Mouse (Mus musculus) cerebellum, adult 18-20 months (tissue): Measurements from ENCODE around the gene Fam216a.
"Not testable (repeated sequence)": the region's sequence is repeated elsewhere in the genome, so short reads cannot be mapped to it uniquely, and the experiment has no call there.

Source experiments
- DNase-seq, 2 experiments: peaks; one replicate each; pipeline ENCODE4 v3.0.0; 2021

Fam216a gene

DNA sequence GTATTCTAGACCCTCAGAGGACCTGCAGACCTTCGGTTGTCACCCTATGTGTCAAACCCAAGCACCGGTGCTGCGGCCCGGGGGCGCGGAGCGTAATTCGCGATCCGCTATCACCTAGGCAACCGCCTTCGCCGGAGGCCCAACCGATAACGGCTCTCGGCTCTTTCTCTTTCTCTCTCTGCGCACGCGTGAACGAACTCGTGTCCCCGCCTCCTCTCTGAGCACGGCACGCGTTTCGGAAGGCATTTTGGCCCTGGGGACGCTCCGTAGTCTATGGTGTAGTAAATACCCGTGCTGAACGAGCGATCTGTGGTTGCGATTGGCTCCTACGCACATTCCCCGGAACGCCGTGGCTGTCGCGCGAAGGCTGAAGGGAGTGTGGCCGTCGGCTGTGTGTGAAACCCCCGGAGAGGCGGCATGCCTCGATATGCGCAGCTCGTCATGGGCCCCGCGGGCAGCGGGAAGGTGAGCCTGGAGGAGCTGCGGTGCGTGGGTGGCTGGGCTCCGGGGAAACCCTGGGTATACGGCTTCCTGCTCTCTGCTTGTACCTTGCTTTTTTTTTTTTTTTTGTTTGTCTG lies at the start of gene Fam216a:
Gene Fam216a, minus strand, starts transcription at position 173 of the 578 bp plus-strand sequence.
- DNase-seq: peak; percentile 99 to 100

DNA sequence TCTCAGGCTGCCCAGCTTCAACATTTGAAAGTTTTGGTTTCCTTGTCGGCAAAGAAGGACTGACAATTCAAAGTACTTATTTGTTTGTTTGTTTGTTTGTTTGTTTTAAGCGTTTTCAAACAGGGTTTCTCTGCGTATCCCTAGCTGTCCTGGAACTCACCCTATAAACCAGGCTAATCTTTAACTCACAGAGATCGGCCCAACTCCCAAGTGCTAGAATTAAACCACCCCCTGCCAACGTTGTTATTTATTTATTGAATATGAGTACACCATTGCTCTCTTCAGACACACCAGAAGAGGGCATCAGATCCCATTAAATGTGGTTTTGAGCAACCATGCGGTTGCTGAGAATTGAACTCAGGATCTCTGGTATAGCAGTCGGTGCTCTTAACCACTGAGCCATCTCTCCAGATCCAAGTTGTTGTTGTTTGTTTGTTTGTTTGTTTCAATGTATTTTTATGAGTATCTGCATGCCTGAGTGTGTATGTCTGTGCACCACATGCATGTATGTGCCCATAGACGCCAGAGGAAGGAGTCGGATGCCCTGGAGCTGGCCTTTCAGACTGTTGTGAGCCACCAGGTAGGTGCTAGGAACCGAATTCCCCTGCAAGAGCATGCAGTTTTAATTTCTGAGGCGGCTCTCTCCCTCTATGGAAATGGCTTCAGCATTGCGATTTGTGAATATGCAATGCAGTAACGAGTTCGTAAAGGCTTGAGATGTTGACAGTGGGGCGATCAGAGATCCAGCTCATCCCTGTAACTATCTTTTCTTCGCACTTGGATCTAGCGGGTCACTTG lies 49.3 kb upstream of the Fam216a start, which contains the start of gene Anapc7:
Gene Anapc7, plus strand, starts transcription at position 423 of the 798 bp plus-strand sequence.
- DNase-seq: no peak

DNA sequence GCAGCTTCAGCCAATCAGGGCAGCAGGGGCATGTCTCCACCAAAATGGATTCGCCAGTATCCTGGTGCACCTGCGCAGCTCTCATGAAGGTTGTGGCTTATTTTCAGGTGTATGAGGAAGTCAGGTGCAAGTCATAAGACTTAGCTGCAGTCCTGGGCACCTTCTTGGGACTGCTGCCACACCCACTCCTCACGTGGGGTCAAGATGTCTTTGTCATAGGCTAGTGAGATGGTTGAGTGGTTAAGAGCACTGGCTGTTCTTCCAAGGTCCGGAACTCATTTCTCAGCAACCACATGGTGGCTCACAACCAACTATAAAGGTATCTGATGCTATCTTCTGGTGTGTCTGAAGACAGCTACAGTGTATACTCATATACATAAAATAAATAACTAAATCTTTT lies 48.5 kb upstream of the Fam216a start:
- DNase-seq: not testable (repeated sequence)

DNA sequence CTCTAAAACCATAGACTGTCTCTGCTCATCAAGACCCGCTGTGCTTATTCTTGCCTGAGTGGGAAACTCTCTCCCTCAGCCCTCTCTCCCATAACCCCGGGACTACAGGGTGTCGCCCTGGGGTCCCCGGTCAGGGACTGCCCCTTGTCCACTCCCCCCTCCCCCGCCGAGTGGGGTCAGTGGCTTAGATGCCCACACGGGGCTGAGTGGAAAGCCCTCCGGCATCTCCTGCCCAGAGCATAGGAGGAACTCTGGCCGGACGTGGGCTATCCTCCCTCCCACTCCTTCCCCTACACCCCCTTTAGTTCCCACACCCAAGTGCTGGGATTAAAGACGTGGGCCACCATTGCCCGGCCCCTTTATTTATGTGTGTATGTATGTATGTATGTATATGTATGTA lies 43.3 kb upstream of the Fam216a start:
- DNase-seq: no peak

DNA sequence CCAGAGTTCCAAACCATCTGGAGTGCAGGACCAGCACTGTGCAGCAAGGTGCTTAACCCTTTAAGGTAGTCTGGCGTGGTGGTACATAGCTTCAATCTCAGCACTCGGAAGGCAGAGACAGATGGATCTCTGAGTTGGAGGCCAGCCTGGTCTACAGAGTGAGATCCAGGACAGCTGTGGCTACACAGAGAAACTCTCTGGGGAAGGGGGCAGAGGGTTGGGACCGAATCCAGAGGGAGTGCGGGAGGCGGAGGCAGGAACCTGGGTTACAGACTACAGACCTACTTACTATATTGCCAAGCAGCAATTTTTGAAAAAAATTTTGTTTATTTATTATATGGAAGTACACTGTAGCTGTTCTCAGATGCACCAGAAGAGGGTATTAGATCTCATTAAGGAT lies 42.2 kb upstream of the Fam216a start:
- DNase-seq: no peak

DNA sequence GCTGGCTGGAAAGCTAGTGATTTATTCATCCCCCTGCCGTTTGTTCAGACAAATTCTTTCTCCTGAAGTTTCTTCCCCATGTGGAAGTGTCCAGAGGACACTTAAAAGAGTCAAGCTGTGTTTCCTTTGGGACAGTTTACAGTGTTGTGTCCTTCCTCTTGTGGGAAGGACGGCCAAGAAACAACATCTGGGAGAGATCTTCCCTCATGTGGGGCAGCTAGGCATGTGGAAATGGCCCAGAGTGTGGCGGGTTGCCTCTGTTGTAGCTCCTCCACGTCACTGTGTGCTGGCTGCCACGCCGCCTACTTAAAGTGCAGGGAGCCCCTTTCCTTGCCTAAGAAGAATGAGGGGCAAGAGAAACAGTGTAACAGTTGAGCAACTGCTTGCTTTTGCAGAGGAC lies 40.7 kb upstream of the Fam216a start:
- DNase-seq: no peak

DNA sequence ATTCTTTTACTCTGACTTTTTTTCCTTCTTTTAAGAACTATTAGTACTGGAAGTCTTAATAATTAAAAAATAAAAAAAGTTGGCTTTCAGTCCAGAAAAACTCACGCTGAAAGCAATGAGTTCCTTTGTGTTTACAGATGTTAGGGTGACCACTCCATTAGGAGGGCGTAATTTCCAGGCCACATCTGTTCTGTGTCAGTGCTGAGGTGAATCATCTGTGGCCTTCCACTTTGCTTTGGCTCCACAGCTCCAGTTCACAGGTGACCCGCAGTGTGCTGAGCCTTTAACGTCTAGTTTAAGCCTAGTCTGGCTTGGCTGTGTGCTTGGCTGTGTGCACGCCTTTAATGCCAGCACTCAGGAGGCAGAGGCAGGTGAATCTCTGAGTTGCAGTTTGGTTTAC lies 39.7 kb upstream of the Fam216a start:
- no peak for DNase-seq

DNA sequence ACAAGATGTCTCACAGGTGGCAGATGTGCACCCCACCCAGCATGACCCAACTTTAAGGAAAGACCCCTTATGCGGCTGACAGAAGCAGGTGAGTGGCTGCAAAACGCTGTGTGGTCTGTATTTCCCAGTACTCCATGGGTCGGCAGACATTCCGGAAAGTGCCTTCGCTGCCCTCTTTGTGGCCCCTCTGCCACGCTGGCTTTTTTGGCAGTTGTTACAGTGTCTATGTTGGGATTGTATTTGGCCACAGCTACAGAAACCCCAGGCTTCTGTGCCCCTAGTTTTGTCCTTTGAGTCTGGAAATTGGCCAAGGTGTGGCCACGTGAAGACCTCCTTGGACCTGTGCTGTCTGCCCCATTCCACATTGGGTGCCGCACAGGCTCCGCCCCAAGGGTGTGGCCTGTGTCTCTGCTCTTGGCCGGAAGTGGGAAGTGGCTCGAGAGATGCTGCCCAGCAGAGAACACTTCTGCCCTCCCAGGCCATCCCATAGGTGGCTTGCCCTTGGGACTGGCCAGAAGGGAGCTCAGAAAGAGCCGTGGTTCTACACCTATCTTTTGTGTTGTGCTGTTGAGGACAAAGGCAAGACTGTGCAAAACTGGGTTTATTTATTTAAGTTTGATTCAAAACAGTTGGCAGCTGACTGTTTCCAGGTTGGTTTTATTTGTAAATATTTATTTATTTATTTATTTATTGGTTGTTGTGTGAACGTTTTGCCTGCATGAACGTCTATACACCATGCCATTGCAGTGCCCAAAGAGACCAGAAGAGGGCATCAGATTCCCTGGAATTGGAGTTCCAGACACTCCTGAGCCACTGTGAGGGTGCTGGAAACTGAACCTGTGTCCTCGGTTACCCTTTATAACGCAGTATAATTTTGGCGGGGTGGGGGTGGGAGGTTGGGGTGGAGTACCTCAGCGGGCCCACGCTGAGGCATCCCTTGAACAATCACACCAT lies 37.8 kb upstream of the Fam216a start:
- DNase-seq: no peak

DNA sequence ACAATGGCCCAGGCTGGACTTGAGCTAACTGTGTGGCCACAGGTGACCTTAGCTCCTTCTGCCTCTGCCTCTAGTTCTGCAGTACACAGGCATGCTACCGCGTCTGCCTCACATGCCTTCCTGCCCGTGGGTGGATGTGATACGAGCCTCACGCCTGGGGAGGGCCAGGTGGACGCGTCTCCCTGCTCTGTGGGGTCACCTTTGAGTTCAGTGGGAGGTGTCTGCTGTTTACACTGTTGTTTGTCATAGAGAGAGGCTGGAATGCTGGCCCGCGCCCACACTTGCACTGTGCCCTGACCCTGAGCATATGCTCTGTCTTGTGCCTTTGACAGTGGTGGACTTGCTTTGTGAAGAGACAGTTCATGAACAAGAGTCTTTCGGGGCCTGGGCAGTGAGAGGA lies 33.4 kb upstream of the Fam216a start:
- no peak for DNase-seq

DNA sequence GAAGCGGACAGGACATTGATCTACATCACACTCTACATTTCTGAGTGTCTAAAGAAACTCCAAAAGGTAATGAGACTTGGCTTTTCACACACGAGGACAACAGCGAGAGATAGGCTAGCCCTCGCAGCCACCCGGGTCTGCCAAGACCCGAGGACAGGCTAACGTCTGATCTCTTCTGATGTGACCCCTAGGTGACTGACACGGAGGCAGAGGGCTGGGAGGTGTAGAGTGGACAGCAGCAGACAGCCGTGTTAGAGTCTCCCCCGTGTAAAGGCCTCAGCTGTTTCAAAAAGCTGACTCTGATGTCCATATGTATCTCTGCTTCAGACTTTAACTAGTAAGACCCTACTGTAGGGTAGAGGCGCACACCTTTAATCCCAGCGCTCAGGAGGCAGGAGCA lies 31.2 kb upstream of the Fam216a start:
- DNase-seq: no peak

DNA sequence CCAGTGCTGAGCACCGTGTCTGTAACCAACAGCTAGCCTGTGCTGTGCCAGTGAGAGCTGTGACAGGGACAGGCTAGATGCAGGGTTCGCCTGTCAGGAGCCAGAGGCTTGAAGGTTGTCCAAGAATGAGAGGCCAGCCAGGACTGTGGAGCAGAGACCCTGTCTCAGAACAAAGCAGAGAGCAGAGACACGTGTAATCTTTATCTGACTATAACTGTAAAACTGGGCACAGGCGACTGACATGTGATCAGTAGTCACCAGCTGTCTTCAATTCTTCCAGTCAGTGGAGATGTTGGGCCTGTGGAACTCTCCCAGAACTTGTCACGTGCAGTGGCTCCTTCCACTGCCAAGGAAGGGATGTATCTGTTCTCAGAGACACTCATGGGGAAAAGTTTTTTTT lies 30.6 kb upstream of the Fam216a start:
- DNase-seq: peak in 1 of 2 experiments; percentile 36

DNA sequence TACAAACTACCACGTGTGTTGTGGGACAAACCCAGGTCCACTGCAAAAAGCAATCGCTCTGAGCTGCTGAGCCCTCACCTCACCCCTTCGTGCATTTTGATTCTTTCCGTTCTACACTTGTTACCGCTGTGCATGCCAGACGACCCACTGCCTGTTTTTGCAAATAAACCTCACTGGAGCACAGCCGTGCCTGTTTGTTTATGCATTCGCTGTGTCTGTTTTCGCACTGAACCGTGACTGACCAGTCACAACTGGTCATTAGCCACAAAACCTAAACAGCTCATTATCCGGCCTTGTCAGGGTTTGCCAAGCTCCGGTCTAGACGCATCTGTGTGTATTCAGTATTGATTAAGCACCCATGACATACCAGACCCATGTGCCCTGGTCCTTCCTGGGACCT lies 30.0 kb upstream of the Fam216a start:
- no peak for DNase-seq

DNA sequence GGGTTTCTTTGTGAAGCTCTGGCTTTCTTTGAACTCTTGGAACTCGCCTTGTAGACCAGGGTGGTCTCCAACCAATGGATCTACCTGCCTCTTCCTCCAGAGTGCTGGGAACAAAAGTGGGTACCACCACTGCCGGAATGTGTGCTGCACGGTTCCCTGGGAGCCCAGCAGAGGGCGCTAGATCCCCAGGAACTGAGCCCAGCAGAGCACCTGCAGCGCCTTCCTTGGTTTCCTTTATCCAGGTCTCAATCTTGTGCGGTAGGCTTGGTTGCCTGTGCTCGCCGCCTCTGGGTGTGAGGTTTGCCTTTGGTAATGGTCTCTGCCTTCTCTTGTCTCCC lies 29.1 kb upstream of the Fam216a start:
- DNase-seq: peak; percentile 80 to 85

DNA sequence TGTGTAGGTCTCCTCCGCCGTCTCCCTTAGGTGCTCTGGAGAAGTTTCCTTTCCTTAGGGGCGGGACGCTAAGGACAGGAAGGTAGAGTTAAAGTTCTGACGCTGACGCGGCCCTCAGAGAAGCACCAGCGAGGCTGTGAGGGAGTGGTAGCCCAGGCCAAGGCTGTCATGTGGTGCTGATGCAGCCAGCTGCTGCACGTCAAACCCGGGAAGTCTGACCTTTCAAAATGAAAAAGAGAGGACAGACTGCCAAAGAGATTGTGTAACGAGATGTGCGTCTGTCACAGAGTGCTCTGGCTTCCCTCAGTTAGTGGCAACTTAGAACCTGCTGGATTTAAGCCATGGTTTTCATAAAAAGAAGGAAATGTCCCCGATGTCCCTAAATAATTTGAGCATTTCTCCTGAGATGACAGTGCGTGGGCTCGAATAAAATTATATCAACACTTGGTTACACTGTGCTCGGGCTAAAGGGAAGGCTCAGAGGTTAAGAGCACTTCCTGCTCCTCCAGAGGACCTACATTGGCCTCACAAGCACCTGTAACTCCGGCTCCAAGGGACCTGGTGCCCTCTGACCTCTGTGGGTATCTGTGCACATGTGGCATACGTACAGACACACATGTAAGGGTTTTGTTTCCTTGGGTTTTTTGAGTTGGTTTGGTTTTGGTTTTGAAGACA lies 28.6 kb upstream of the Fam216a start:
- DNase-seq: no peak

DNA sequence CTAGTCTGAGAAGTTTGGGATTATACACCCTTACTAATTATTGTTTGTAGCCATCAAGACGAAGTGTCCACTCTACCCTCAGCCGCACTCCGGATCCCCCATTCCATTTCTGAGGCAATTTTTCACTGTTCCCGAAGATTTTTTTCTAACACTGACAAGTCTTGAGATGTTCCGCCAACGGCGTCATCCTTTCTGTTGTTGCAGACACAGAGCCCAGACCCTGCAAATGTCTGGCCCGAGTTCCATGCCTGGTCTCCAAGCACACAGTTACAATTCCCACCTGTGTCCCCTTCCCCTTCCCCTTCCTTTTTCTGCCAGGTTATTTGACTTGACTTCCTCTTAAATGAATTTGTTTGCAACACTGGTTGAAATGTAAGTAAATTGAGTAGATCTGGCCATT lies 27.7 kb upstream of the Fam216a start:
- no peak for DNase-seq

DNA sequence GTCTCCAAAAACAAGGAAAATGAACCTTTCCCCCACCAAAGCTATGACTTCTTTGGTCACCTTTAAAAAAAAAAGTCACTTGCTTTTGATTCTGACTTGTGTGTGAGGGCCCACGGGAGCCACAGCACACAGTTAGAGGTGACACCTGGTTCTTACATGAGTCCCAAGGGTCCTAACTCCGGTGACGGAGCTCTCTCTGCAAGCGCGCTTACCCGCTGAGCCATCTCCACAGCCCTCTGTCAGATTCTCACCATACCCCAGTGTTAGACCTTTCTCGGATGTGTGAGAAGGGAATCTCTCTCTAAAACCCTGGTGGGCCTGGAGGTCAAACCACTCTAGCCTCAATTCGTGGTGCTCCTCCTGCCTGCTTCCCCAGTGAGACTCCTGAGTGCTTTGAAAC lies 25.3 kb upstream of the Fam216a start:
- DNase-seq: no peak

DNA sequence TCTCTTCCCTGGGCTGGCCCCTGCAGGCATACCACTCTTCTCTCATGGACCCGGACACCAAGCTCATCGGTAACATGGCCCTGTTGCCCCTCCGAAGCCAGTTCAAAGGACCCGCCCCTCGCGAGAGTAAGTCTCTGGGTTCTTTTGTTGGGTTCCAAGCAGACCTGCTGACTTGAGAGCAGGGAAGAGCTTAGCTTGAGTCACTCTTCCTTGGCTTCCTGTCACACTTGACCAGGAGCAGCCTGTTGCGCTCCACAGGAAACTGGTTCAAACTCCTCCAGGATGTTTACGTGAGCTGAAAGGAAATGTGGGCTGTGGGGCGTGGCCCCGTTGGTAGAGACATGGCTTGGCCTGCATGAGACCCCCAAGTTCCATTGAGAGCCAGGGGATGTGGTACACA lies 24.6 kb upstream of the Fam216a start:
- DNase-seq: no peak

DNA sequence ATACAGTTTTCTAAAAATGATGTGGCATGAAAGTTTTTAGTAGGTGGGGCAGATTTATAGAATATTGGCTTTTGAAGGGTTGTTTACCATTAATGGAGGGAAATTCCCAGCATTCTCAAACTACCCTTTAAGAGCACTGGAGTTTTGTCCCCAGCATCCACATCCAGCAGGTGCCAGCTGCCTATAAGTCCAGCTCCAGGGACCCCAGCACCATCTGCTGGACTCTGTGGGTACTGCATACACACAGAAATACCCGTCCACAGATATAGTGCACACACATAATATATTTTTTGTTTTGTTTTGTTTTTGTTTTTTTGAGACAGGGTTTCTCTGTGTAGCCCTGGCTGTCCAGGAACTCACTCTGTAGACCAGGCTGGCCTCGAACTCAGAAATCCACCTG lies 21.7 kb upstream of the Fam216a start:
- DNase-seq: peak; percentile 67 to 74

DNA sequence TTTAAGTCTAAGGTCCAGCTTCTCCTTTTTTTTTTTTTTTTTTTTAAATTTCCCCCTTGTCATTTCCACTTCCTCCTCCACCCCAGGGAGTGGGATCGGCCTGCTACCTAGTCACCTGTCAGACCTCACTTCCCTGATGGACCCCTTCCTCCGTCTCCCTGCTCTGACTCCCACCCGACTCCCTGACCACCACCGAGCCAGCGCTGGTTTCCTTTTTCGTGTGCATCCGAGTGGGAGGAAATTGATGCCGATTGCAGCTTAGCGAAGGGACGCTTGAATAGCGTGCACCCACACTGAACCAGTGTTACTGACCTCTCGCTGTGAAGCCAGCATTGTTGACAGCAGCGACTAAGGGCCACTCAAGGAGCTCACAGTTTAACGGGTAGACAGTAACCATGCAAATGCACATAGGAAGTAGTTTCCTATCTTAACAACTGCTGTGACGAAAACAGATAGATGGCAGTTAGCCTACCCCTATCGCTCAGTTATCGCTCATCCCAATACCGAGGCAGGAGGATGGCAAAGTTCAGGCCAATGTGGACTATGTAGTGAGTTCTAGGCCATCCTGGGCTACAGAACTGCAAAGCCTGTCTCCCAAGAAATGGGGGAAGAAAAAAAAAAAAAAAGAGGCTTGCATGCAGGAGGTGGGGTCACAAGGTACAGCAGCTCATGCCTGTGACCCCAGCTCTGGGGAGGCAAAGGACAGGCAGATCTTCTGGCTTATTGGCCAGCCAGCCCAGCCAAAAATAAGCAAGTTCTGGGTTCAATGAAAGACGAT lies 20.3 kb upstream of the Fam216a start:
- peak in 1 of 2 experiments; percentile 28 for DNase-seq

DNA sequence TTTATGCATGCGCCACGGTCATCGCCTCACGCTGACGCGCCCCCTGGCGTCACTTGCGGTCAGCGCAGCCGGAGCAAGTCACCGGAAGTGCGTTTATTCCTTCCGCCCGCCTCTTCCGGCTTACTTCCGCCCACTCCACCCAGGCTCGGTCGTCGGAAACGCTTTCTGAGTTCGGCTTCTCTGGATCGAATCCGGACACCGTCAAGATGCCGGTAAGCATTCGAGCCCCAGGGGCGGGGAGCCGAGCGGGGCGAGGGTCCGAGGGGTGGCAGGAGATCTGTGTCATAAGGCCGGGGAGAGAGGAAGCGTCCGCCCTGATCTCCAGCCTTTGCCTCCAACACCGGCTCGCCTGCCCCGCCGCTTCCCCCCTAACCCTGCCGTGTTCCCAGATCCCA lies 19.6 kb upstream of the Fam216a start, which contains the start of gene Arpc3:
Gene Arpc3, plus strand, starts transcription at position 93 of the 395 bp plus-strand sequence.
- DNase-seq: peak; percentile 88 to 96

DNA sequence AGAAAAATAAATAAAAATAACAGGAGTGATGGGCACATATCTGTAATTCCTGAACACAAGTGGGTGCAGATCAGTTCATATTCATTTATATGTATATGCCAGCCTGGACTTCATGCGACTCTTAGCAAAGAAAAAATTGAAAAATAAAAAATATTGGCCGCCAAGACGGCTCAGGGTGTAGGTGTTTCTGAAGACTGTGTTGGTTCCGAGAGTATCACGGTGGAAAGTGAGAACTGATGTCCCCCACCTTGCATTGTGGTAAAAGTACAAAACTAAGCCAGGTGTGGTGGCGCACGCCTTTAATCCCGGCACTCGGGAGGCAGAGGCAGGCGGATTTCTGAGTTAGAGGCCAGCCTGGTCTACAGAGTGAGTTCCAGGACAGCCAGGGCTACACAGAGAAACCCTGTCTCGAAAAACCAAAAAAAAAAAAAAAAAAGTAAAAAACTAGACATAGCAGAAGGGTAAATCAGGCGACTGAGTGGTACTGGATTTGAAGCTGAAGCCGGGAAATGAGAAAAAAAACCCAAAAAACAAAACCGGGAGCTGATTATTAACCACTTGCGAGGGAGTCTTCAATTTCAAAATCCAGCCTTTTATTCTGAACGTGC lies 19.1 kb upstream of the Fam216a start:
- DNase-seq: no peak

DNA sequence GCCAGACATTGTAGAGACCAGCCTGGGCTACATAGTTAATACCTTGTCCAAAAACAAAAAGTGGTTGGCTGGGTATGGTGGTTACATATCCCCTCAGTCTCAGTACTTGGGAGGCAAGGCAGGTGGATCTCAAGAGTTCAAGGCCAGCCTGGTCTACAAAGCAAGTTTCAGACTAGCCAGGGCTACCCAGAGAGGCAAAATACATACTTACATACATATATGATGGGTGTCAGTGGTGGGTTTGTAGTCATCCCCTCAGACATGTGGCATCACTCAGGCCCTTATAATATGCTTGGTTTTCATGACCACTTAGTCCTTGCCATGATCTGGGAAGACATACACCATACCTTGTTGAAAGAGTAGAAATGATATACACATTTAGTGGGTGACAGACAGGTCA lies 18.5 kb upstream of the Fam216a start:
- no peak for DNase-seq
